Mouse (Mus musculus): Measurements from ENCODE around the gene Aldh3a1.
A peak's percentile ranks its signal among the peaks of the same experiment; 100 is the strongest.

Aldh3a1 gene

GRCm38 (mm10) chr11:61236015-61236414 lies 28.7 kb downstream of the Aldh3a1 start:
- no peak for DNase-seq (ENCODE audit: low read depth, low spot score)

- DNase-seq (ENCODE audit: low read depth, low spot score) = no peak
These were observed 37.1 kb downstream of the Aldh3a1 start for GRCm38 (mm10) chr11:61244406-61244805.

GRCm38 (mm10) chr11:61251741-61252140 lies 44.4 kb downstream of the Aldh3a1 start:
- no peak for DNase-seq (ENCODE audit: low read depth, low spot score)

GRCm38 (mm10) chr11:61252807-61253206 lies 45.5 kb downstream of the Aldh3a1 start:
- no peak for DNase-seq (ENCODE audit: low read depth, low spot score)

GRCm38 (mm10) chr11:61259106-61259505 lies 51.8 kb downstream of the Aldh3a1 start:
- DNase-seq (ENCODE audit: low read depth, low spot score) = no peak

- DNase-seq (ENCODE audit: low read depth, low spot score) = no peak
These were observed 55.2 kb downstream of the Aldh3a1 start for GRCm38 (mm10) chr11:61262516-61262915.

- no peak for DNase-seq (ENCODE audit: low read depth, low spot score)
These were observed 56.5 kb downstream of the Aldh3a1 start for GRCm38 (mm10) chr11:61263841-61264240.

GRCm38 (mm10) chr11:61266551-61267533 lies 59.5 kb downstream of the Aldh3a1 start, which contains the start of gene Aldh3a2:
TSS of gene Aldh3a2 (minus strand) at chr11:61267464.
- peak; percentile 92 for DNase-seq (ENCODE audit: low read depth, low spot score)
